Mouse (Mus musculus) CH12.LX (cell line): ENCODE results near the gene Uox. TPM values are rescaled to one million over a fixed set of nuclear protein-coding genes. Genes with fewer than 3 reads are reported as not detected.

Experiments used
- DNase-seq: peaks from one replicate; pipeline ENCODE4 v3.0.0-alpha.2; 2013; ENCODE audit errors: extremely low read depth
- H3K27ac ChIP-seq: 2 replicates; pipeline ENCODE4 v1.5.1; 2012; ENCODE audit warnings: low read depth, mild to moderate bottlenecking, control low read depth, moderate library complexity; ENCODE audit not compliant: insufficient read depth
- H3K27me3 ChIP-seq: replicated peaks from 2 replicates; pipeline ENCODE3; 2012; ENCODE audit warnings: inconsistent platforms
- H3K36me3 ChIP-seq, 2 experiments: replicated peaks in 1 of 2; 2 replicates each; pipeline versions ENCODE3 to v1.6.1; 2012; ENCODE audit warnings: inconsistent platforms in 1 of 2, low read length in 1 of 2, mild to moderate bottlenecking in 1 of 2, mixed read lengths in 1 of 2, moderate library complexity in 1 of 2; ENCODE audit not compliant: control insufficient read depth in 1 of 2, insufficient read depth in 1 of 2
- H3K4me1 ChIP-seq, 2 experiments: 2 replicates each; pipeline ENCODE4 v1.6.1; 2012; ENCODE audit warnings: inconsistent platforms in 1 of 2, moderate library complexity in 1 of 2; ENCODE audit not compliant: insufficient read depth in 2 of 2, control insufficient read depth in 1 of 2
- H3K4me2 ChIP-seq: 2 replicates; pipeline ENCODE4 v1.6.1; 2012; ENCODE audit warnings: low read depth, mild to moderate bottlenecking, control low read depth; ENCODE audit not compliant: poor library complexity, insufficient read depth, severe bottlenecking
- H3K4me3 ChIP-seq, 3 experiments: fragments of 150-350 bp in 1 of 3; sonication (generic) in 1 of 3; replicated peaks in 1 of 3; 2 replicates each; pipeline versions ENCODE3 to v1.5.1; 2011 to 2012; ENCODE audit warnings: low read depth in 2 of 3, low read length in 2 of 3, mild to moderate bottlenecking in 2 of 3, moderate library complexity in 2 of 3, control low read depth in 1 of 3, improper control_type of control experiment in 1 of 3, inconsistent platforms in 1 of 3, mixed read lengths in 1 of 3; ENCODE audit not compliant: poor library complexity in 1 of 3
- H3K79me2 ChIP-seq: replicated peaks from 2 replicates; pipeline ENCODE4 v1.6.1; 2012; ENCODE audit warnings: mild to moderate bottlenecking, moderate library complexity; ENCODE audit not compliant: control insufficient read depth, poor library complexity, insufficient read depth, severe bottlenecking; ENCODE audit errors: extremely low read depth
- H3K9ac ChIP-seq: 2 replicates; pipeline ENCODE4 v1.6.1; 2012; ENCODE audit warnings: low read depth, mild to moderate bottlenecking, control low read depth, moderate library complexity; ENCODE audit not compliant: insufficient read depth
- H3K9me3 ChIP-seq: replicated peaks from 2 replicates; pipeline ENCODE3; 2012; ENCODE audit warnings: low read length, inconsistent platforms, mixed read lengths
- CHD1 ChIP-seq: IDR thresholded peaks from 2 replicates; pipeline ENCODE4 v1.6.1; 2012; ENCODE audit warnings: low read depth, low read length, improper control_type of control experiment, inconsistent platforms
- CTCF ChIP-seq, 2 experiments: IDR thresholded peaks in 1 of 2; conservative IDR thresholded peaks in 1 of 2; 2 replicates each; pipeline ENCODE4 v1.5.1; 2011 to 2012; ENCODE audit warnings: low read depth in 2 of 2, low read length in 2 of 2, improper control_type of control experiment in 1 of 2, inconsistent platforms in 1 of 2, mild to moderate bottlenecking in 1 of 2, moderate library complexity in 1 of 2
- ELF1 ChIP-seq: IDR thresholded peaks from 2 replicates; pipeline ENCODE4 v1.6.1; 2014; ENCODE audit warnings: low read depth, mild to moderate bottlenecking, inconsistent platforms, low read length, improper control_type of control experiment
- EP300 ChIP-seq: IDR thresholded peaks from 2 replicates; pipeline ENCODE4 v1.6.1; 2011; ENCODE audit warnings: low read length, improper control_type of control experiment
- HCFC1 ChIP-seq: IDR thresholded peaks from 2 replicates; pipeline ENCODE4 v1.6.1; 2012; ENCODE audit warnings: low read depth, mild to moderate bottlenecking, inconsistent platforms, low read length, improper control_type of control experiment
- IRF4 ChIP-seq: IDR thresholded peaks from 2 replicates; pipeline ENCODE4 v1.6.1; 2014; ENCODE audit warnings: low read depth, mild to moderate bottlenecking, inconsistent platforms, low read length, improper control_type of control experiment
- JUN ChIP-seq: IDR thresholded peaks from 2 replicates; pipeline ENCODE4 v1.6.1; 2011; ENCODE audit warnings: low read depth, mild to moderate bottlenecking, low read length, improper control_type of control experiment, moderate library complexity; ENCODE audit not compliant: insufficient read depth
- KAT2A ChIP-seq: IDR thresholded peaks from 2 replicates; pipeline ENCODE4 v1.6.1; 2012; ENCODE audit warnings: low read length, improper control_type of control experiment, inconsistent platforms; ENCODE audit not compliant: insufficient replicate concordance
- MAZ ChIP-seq: IDR thresholded peaks from 2 replicates; pipeline ENCODE4 v1.6.1; 2012; ENCODE audit warnings: low read depth, mild to moderate bottlenecking, inconsistent platforms, low read length, improper control_type of control experiment, moderate library complexity
- MEF2A ChIP-seq: IDR thresholded peaks from 2 replicates; pipeline ENCODE4 v1.6.1; 2014; ENCODE audit warnings: low read depth, mild to moderate bottlenecking, inconsistent platforms, low read length, improper control_type of control experiment, borderline replicate concordance
- MXI1 ChIP-seq: IDR thresholded peaks from 2 replicates; pipeline ENCODE4 v1.6.1; 2011; ENCODE audit warnings: mild to moderate bottlenecking, low read depth, low read length, improper control_type of control experiment
- RAD21 ChIP-seq: IDR thresholded peaks from 2 replicates; pipeline ENCODE4 v1.6.1; 2011; ENCODE audit warnings: low read depth, mild to moderate bottlenecking, low read length, improper control_type of control experiment, moderate library complexity
- RCOR1 ChIP-seq: conservative IDR thresholded peaks from 2 replicates; pipeline ENCODE4 v1.6.1; 2012; ENCODE audit warnings: low read depth, mild to moderate bottlenecking, inconsistent platforms, low read length, improper control_type of control experiment
- USF1 ChIP-seq: IDR thresholded peaks from 2 replicates; pipeline ENCODE4 v1.6.1; 2014; ENCODE audit warnings: low read depth, mild to moderate bottlenecking, inconsistent platforms, low read length, improper control_type of control experiment
- USF2 ChIP-seq: conservative IDR thresholded peaks from 2 replicates; pipeline ENCODE4 v1.6.1; 2011; ENCODE audit warnings: low read depth, low read length, improper control_type of control experiment
- ZKSCAN1 ChIP-seq: IDR thresholded peaks from 2 replicates; pipeline ENCODE4 v1.6.1; 2012; ENCODE audit warnings: low read depth, inconsistent platforms, low read length, improper control_type of control experiment, borderline replicate concordance
- ZMIZ1 ChIP-seq: IDR thresholded peaks from 2 replicates; pipeline ENCODE4 v1.6.1; 2012; ENCODE audit warnings: low read depth, mild to moderate bottlenecking, inconsistent platforms, low read length, improper control_type of control experiment
- ZNF384 ChIP-seq: IDR thresholded peaks from 2 replicates; pipeline ENCODE4 v1.6.1; 2012; ENCODE audit warnings: low read depth, low read length, improper control_type of control experiment, inconsistent platforms
- dilution Hi-C: fragments of 300-500 bp; cut with MboI; formaldehyde crosslinking; loops from 2 replicates; pipeline ENCODE4 v1.14.3; 2020; ENCODE audit warnings: low sequenced_read_pairs; ENCODE audit not compliant: extremely low pct_unique_long_range_greater_than_20kb, extremely low pct_ligation_motif_present
- in situ Hi-C: fragments of 300-500 bp; cut with MboI; formaldehyde crosslinking; loops from 3 replicates; pipeline ENCODE4 v1.14.3; 2019; ENCODE audit warnings: low sequenced_read_pairs, low pct_ligation_motif_present, low pct_unique_long_range_greater_than_20kb, mixed read lengths
- polyA plus RNA-seq: library from polyadenylated mRNA; unstranded; fragments of >175 nt; gene quantifications from 2 replicates; pipeline ENCODE4 v1.2.1, GENCODE M21; 2012; ENCODE audit warnings: low read depth; ENCODE audit not compliant: insufficient read length
- total RNA-seq, 2 experiments: library from RNA; depleted of rRNA; stranded (reverse); fragments of 300-350 nt in 1 of 2; fragments of >200 nt in 1 of 2; gene quantifications; 2 replicates each; pipeline ENCODE4 v1.2.3; 2012 to 2014

Gene Uox
- total and polyA plus RNA-seq, 3 experiments: not detected

DNA sequence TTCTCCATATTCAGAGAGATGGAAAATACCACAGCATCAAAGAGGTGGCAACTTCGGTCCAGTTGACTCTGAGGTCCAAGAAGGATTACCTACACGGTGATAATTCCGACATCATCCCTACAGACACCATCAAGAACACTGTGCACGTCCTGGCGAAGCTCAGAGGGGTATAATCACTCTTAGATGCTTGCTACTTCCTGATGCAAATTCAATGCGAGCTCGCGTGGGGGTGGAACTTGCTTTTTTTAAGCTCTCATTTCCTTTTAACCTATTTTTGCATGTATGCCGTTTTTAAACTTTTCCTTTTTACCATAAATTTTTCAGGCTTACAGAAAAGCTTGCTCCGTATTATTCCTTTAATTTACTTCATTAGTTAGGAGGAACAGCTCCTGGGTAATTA, 40.1 kb downstream of the Uox start:
- Histone ChIP-seq H3K9me3 (no peaks in the 10 kb centered on the region), H3K4me1 (peaks cover 4 to 22% of the 10 kb centered on the region in 2 experiments), H3K79me2 (no peaks in the 10 kb centered on the region), H3K9ac (no peak overlapping the region), H3K27ac (no peak overlapping the region), H3K36me3 (no peaks in the 10 kb centered on the region), H3K4me3 (no peak overlapping the region), H3K27me3 (no peaks in the 10 kb centered on the region), H3K4me2 (peak overlapping the region; percentile 84)
- TF ChIP-seq MAZ: no peak
- no peak for TF ChIP-seq USF1
- peak; percentile 42; the same call in 1 of the 2 replicates for TF ChIP-seq ZNF384
- peak; percentile 54; the same call in 1 of the 2 replicates for TF ChIP-seq ELF1
- TF ChIP-seq RAD21: no peak
- dilution Hi-C loops (no loop called here), in situ Hi-C loops (no loop called here)
- peak; percentile 32 for DNase-seq

DNA sequence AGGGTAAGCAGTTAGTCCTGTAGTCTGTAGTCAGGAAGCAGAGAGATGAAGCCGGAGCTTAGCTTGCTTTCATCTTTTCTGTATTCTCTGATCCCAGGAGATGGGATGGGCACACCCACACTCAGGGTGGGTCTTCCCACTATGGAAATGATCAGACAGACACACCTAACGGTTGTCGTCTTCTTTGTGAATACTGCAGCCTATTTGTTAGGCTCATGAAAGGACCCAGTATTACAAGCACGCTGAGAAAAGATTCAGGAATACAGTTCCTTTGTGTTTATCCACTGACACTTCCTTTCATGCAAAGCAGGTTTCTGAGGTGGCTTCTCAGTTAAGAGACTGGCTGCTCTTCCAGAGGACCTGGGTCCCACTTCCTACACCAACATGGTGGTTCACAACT, 41.0 kb downstream of the Uox start:
- Histone ChIP-seq H3K4me3 (no peak overlapping the region), H3K36me3 (no peaks in the 10 kb centered on the region), H3K9me3 (no peaks in the 10 kb centered on the region), H3K27ac (no peak overlapping the region), H3K9ac (no peak overlapping the region), H3K27me3 (no peaks in the 10 kb centered on the region), H3K79me2 (no peaks in the 10 kb centered on the region), H3K4me1 (peaks cover 4 to 23% of the 10 kb centered on the region in 2 experiments), H3K4me2 (no peak overlapping the region)
- in situ Hi-C loops (no loop called here), dilution Hi-C loops (no loop called here)
- no peak for DNase-seq
- TF ChIP-seq ZMIZ1 (no peak), RCOR1 (no peak), HCFC1 (no peak), IRF4 (no peak), KAT2A (no peak), ZNF384 (no peak), JUN (no peak), CTCF (conservative IDR thresholded peaks at IDR 0.05 in 1 of 2, IDR thresholded peaks at IDR 0.05 in 1 of 2; ENCODE audit: low read depth in 2 of 2, low read length in 2 of 2) (no peak), RAD21 (no peak), USF2 (no peak), CHD1 (no peak), EP300 (no peak), MEF2A (no peak), MXI1 (no peak), ZKSCAN1 (no peak), MAZ (no peak)
